ENCODE assay signal across 7 mouse cellular contexts in the genomic region with DNA sequence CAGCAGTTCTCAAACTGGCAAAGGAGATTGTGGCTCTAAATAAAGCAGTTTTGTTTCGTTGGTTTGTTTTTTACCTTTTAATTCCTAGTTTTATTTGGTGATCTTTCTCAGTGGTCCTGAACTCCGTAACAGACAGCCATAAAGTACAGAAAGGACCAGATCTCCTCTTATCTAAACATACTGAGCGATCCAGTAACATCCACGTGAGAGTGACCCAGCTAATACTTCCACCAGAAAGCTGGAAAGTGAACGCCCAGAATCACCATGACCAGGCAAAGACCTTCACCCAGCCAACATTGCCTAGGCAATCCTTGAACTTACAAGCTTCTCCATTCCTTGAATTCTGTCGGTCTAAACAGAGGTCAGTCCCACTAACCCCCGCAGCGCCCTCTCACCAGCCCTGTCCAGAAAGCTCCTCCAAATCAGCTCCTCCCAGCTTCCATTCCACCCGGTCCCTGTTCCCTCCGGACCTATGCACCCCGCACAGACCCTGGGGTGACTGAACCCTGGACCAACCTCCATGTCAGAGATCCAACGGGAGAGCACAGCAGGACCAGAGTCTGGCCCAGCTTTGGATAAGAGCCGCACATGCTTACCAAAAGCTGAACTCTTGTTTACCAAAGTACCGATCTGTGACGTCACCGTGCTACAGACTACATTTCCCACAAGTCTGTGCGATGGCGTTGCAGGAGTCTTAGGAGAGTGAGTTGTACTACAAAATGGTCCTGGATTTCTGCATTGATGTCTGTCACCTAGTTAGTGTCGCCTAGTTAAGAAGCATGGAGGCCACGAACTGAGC. TPM values are rescaled to one million over a fixed set of nuclear protein-coding genes. Genes with fewer than 3 reads are reported as not detected.
DNase-seq lines count a peak whose midpoint lies in the region; ATAC-seq lines count a peak whose summit lies in the region.

A gene (minus strand): TSS at position 634 of the 799 bp plus-strand sequence.

- 0 out of 2 replicates have a peak, but pooled peaks cover 4% of the 10 kb centered on the region for H3K36me3 ChIP-seq in intestine, embryonic 16.5 days (ENCODE audit: control insufficient read depth, insufficient read depth, low read length)
- peaks cover 2% of the 10 kb centered on the region; the same call in 1 of the 2 replicates for H3K36me3 ChIP-seq in midbrain, embryonic 11.5 days (ENCODE audit: control insufficient read depth, insufficient read depth, low read length)

- 0 out of 2 replicates have a peak within 1 kb of the TSS, but pooled peaks have one; percentile 6 for H3K27ac ChIP-seq in intestine, embryonic 16.5 days (ENCODE audit: low read length)
- no peak within 1 kb of the TSS for H3K27ac ChIP-seq in midbrain, embryonic 11.5 days (ENCODE audit: low read depth, low read length)

- no peaks in the 10 kb centered on the region for H3K4me1 ChIP-seq in intestine, embryonic 16.5 days (ENCODE audit: control insufficient read depth, insufficient read depth, low read length)
- H3K4me1 ChIP-seq in midbrain, embryonic 11.5 days (ENCODE audit: control insufficient read depth, insufficient read depth, low read length): no peaks in the 10 kb centered on the region

- H3K9ac ChIP-seq in intestine, embryonic 16.5 days (ENCODE audit: low read depth, low read length): peak within 1 kb of the TSS; percentile 73
- peak within 1 kb of the TSS; percentile 59 for H3K9ac ChIP-seq in midbrain, embryonic 11.5 days (ENCODE audit: low read length)

- peak; percentile 98 for ATAC-seq in intestine, embryonic 16.5 days
- peak; percentile 95 for ATAC-seq in midbrain, embryonic 11.5 days (ENCODE audit: low FRiP score)

- H3K4me3 ChIP-seq in intestine, embryonic 16.5 days (ENCODE audit: low read length): peak within 1 kb of the TSS; percentile 66
- peak within 1 kb of the TSS; percentile 53 for H3K4me3 ChIP-seq in midbrain, embryonic 11.5 days (ENCODE audit: low read depth, low read length)

- H3K27me3 ChIP-seq in intestine, embryonic 16.5 days (replicated peaks; ENCODE audit: control insufficient read depth, insufficient read depth, low read length): no peaks in the 10 kb centered on the region
- H3K27me3 ChIP-seq in midbrain, embryonic 11.5 days (ENCODE audit: control insufficient read depth, insufficient read depth, low read length): no peaks in the 10 kb centered on the region

- 3% methylated on average over 20 of the region's 20 CpGs for WGBS in intestine, embryonic 16.5 days
- WGBS in midbrain, embryonic 11.5 days: 6% methylated on average over 20 of the region's 20 CpGs

- peak within 1 kb of the TSS; percentile 65 for H3K4me2 ChIP-seq in intestine, embryonic 16.5 days (ENCODE audit: low read depth, low read length)
- peak within 1 kb of the TSS; percentile 52 for H3K4me2 ChIP-seq in midbrain, embryonic 11.5 days

- DNase-seq in adrenal gland, adult 8-10 months: peak; percentile 85
- peak; percentile 85 for DNase-seq in embryo, embryonic 9.5 days (ENCODE audit: extremely low spot score)
- DNase-seq in gastrocnemius, postnatal 4 days (ENCODE audit: low spot score in 2 of 2): peak; percentile 40 to 81
- peak; percentile 88 to 90 for DNase-seq in left cerebral cortex, postnatal 36 days (ENCODE audit: low spot score in 2 of 2)
- peak; percentile 99 for DNase-seq in midbrain, embryonic 11.5 days (ENCODE audit: low spot score, missing footprints)
- peak; percentile 91 for DNase-seq in skeletal muscle tissue, adult 2 months (ENCODE audit: low read depth, low spot score)

- intact Hi-C loops in left cerebral cortex, postnatal 36 days (cut with DNase I): loop anchor here (5.0 kb wide), 1 partner anchor 37 kb away; no protein-coding TSS in a partner anchor

- H3K9me3 ChIP-seq in intestine, embryonic 16.5 days (ENCODE audit: control insufficient read depth, low read length): no peaks in the 10 kb centered on the region
- no peaks in the 10 kb centered on the region for H3K9me3 ChIP-seq in midbrain, embryonic 11.5 days (ENCODE audit: control insufficient read depth, low read length)

RNA-seq across cellular contexts. Expression of the gene that starts here (rescaled TPM):
- 10 to 100 TPM; 17.7 to 23.8 (median 18.7) TPM for total RNA-seq in adrenal gland, adult 8-10 months (2022)
- total RNA-seq in gastrocnemius, postnatal 4 days (2021): 1 to 10 TPM; 5.5 to 6.4 TPM
- 1.7 and 1.9 TPM in 2 replicates for polyA plus RNA-seq in intestine, embryonic 16.5 days (2015; fragmentation: Nextera tagmentation; extraction: Ambion mirVana)
- total RNA-seq in left cerebral cortex, postnatal 36 days (2021): 10 to 100 TPM; 15.5 to 17.5 TPM
- polyA plus RNA-seq in midbrain, embryonic 11.5 days (2014; fragmentation: Nextera tagmentation; extraction: Ambion mirVana): 1.2 and 1.9 TPM in 2 replicates
